Mouse (Mus musculus) heart, postnatal 36 days (tissue): ENCODE data around the gene Chd9. TPM values are rescaled to one million over a fixed set of nuclear protein-coding genes. Genes with fewer than 3 reads are reported as not detected.

Experiments used
- DNase-seq, 2 experiments: peaks; one replicate each; pipeline ENCODE4 v3.0.0; 2021 to 2022
- intact Hi-C: fragments of 180-260 bp; cut with DNase I; formaldehyde crosslinking; loops from one replicate; pipeline ENCODE4 v1.15.1; 2025
- total RNA-seq, 2 experiments: library from RNA; stranded (reverse); gene quantifications; 2 replicates each; pipeline ENCODE4 v1.2.3; 2021

The Chd9 gene
- total RNA-seq, 2 experiments from 2014 or later = 46.8 to 49.4 TPM

- no peak for DNase-seq
- intact Hi-C loops = no loop called here
Measured at GRCm38 (mm10) chr8:90833628-90834320, 5.6 kb downstream of the Chd9 start.

GRCm38 (mm10) chr8:90834321-90834672 is 6.1 kb downstream of the Chd9 start:
- DNase-seq = no peak
- intact Hi-C loops = no loop called here

GRCm38 (mm10) chr8:90837440-90837839 is 9.3 kb downstream of the Chd9 start:
- intact Hi-C loops = no loop called here

GRCm38 (mm10) chr8:90839725-90840714 is 11.9 kb downstream of the Chd9 start:
- DNase-seq = peak in 1 of 2 experiments; percentile 29
- intact Hi-C loops = loop anchor here (2.0 kb wide), 2 partner anchors 29 to 37 kb away; no protein-coding TSS in a partner anchor

More at GRCm38 (mm10) chr8:90837440-90837839, 9.3 kb downstream of the Chd9 start:
- no peak for DNase-seq

GRCm38 (mm10) chr8:90841321-90841720 is 13.2 kb downstream of the Chd9 start:
- intact Hi-C loops = loop anchor here (2.0 kb wide), 2 partner anchors 27 to 35 kb away; no protein-coding TSS in a partner anchor
- peak; percentile 37 for DNase-seq

- intact Hi-C loops = no loop called here
Measured at GRCm38 (mm10) chr8:90843127-90843526, 15.0 kb downstream of the Chd9 start.

GRCm38 (mm10) chr8:90844179-90844967 is 16.2 kb downstream of the Chd9 start:
- no peak for DNase-seq
- intact Hi-C loops = no loop called here

More at GRCm38 (mm10) chr8:90843127-90843526, 15.0 kb downstream of the Chd9 start:
- DNase-seq = no peak

GRCm38 (mm10) chr8:90847980-90848379 is 19.8 kb downstream of the Chd9 start:
- intact Hi-C loops = no loop called here
- no peak for DNase-seq

- intact Hi-C loops = no loop called here
- DNase-seq = no peak
Measured at GRCm38 (mm10) chr8:90849462-90850050, 21.4 kb downstream of the Chd9 start.

- no peak for DNase-seq
- intact Hi-C loops = no loop called here
Measured at GRCm38 (mm10) chr8:90851544-90851943, 23.4 kb downstream of the Chd9 start.

- intact Hi-C loops = no loop called here
- no peak for DNase-seq
Measured at GRCm38 (mm10) chr8:90853971-90854670, 26.0 kb downstream of the Chd9 start.

- DNase-seq = peak in 1 of 2 experiments; percentile 37
- intact Hi-C loops = no loop called here
Measured at GRCm38 (mm10) chr8:90854671-90855161, 26.6 kb downstream of the Chd9 start.

- DNase-seq = no peak
- intact Hi-C loops = no loop called here
Measured at GRCm38 (mm10) chr8:90856171-90856570, 28.0 kb downstream of the Chd9 start.

GRCm38 (mm10) chr8:90856952-90857351 is 28.8 kb downstream of the Chd9 start:
- no peak for DNase-seq
- intact Hi-C loops = no loop called here

- intact Hi-C loops = no loop called here
- no peak for DNase-seq
Measured at GRCm38 (mm10) chr8:90858071-90858470, 29.9 kb downstream of the Chd9 start.

GRCm38 (mm10) chr8:90861266-90861944 is 33.3 kb downstream of the Chd9 start:
- DNase-seq = peak in 1 of 2 experiments; percentile 36
- intact Hi-C loops = no loop called here

- no peak for DNase-seq
- intact Hi-C loops = no loop called here
Measured at GRCm38 (mm10) chr8:90862038-90862437, 33.9 kb downstream of the Chd9 start.

GRCm38 (mm10) chr8:90867061-90867460 is 38.9 kb downstream of the Chd9 start:
- intact Hi-C loops = no loop called here
- no peak for DNase-seq

- intact Hi-C loops = loop anchor here (2.0 kb wide), 1 partner anchor 27 kb away; no protein-coding TSS in a partner anchor
- DNase-seq = no peak
Measured at GRCm38 (mm10) chr8:90867911-90868310, 39.8 kb downstream of the Chd9 start.
